In the genomic region with DNA sequence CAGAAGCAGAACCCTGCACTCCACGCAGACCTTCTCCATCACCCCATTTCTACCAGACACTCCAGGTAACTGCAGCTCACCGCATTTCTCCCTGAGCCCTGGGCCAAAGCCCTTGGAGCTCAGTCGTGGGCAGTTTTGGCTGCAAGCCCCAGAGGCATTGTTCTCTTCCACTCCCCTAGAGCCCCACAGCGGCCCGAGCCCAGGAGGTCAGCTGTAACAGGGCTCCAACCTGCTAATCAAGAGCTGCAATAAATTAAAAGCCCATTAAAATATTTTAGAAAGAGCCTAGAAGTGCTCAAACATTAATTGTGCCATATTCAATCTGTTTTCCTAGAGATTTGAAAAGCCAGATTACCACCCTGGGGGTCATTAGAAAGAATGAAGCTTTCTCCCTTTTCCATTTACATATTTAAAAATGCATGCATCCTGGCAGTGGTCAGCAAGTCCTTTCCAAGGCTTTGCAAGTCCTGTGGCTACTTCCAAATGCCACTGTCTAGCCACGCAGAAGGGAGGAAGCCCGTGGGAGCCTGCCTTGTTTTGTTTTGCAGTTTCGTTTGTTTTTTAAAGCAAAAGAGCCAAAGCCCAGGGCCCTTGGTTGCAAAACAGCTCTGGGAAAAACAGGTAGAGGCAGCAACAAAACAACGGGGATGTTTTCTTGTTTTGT, we compare ENCODE assay signal across 9 mouse cellular contexts.
A peak's percentile ranks its signal among the peaks of the same experiment; 100 is the strongest.
DNase-seq lines count a peak whose midpoint lies in the region; ATAC-seq and TF ChIP-seq lines count a peak whose summit lies in the region.
"Had no signal": no experiment of that assay in that cellular context is flagged by ENCODE, and none has a peak within 500 bp of the region (broad histone marks: within the 10 kb centered on the region; RNA-seq: fewer than 3 reads in every experiment).

No protein-coding gene starts in this region.

- no peak for TF ChIP-seq CTCF in intestine, postnatal 0 days (IDR thresholded peaks at IDR 0.05; ENCODE audit: low read depth)

- H3K36me3 ChIP-seq in intestine, embryonic 15.5 days = no peaks in the 10 kb centered on the region
- H3K36me3 ChIP-seq in intestine, postnatal 0 days (ENCODE audit: control insufficient read depth, insufficient read depth) = peaks cover 12% of the 10 kb centered on the region; the same call in 1 of the 2 replicates
- no peaks in the 10 kb centered on the region for H3K36me3 ChIP-seq in embryonic facial prominence, embryonic 11.5 days (replicated peaks; ENCODE audit: control insufficient read depth, insufficient read depth, low read depth, low read length)
- peaks cover 8% of the 10 kb centered on the region for H3K36me3 ChIP-seq in hindbrain, embryonic 10.5 days
- 0 out of 2 replicates have a peak, but pooled peaks cover 9% of the 10 kb centered on the region for H3K36me3 ChIP-seq in limb, embryonic 15.5 days

- H3K4me1 ChIP-seq in intestine, embryonic 15.5 days (replicated peaks) = peaks cover 16% of the 10 kb centered on the region
- H3K4me1 ChIP-seq in intestine, postnatal 0 days (replicated peaks; ENCODE audit: control insufficient read depth, insufficient read depth, low read length) = no peaks in the 10 kb centered on the region; the same call in 1 of the 2 replicates
- H3K4me1 ChIP-seq in embryonic facial prominence, embryonic 11.5 days (ENCODE audit: control insufficient read depth, insufficient read depth, low read length) = peaks cover 10% of the 10 kb centered on the region
- H3K4me1 ChIP-seq in hindbrain, embryonic 10.5 days (replicated peaks) = peaks cover 43% of the 10 kb centered on the region
- H3K4me1 ChIP-seq in limb, embryonic 15.5 days = peaks cover 31% of the 10 kb centered on the region

- 44% methylated on average over 9 of the region's 9 CpGs for WGBS in intestine, embryonic 15.5 days
- WGBS in intestine, postnatal 0 days = 61% methylated on average over 9 of the region's 9 CpGs
- 12% methylated on average over 9 of the region's 9 CpGs for WGBS in embryonic facial prominence, embryonic 11.5 days
- WGBS in hindbrain, embryonic 10.5 days = 10% methylated on average over 9 of the region's 9 CpGs
- WGBS in limb, embryonic 15.5 days = 30% methylated on average over 9 of the region's 9 CpGs

- peak overlapping the region; percentile 56; the same call in 1 of the 2 replicates for H3K27ac ChIP-seq in intestine, embryonic 15.5 days
- H3K27ac ChIP-seq in intestine, postnatal 0 days (ENCODE audit: low read depth, low read length) = no peak overlapping the region
- peak overlapping the region; percentile 28; the same call in 1 of the 2 replicates for H3K27ac ChIP-seq in embryonic facial prominence, embryonic 11.5 days (replicated peaks; ENCODE audit: low read depth, low read length)
- H3K27ac ChIP-seq in hindbrain, embryonic 10.5 days = peak overlapping the region; percentile 77
- 0 out of 2 replicates have a peak overlapping the region, but pooled peaks have one; percentile 55 for H3K27ac ChIP-seq in limb, embryonic 15.5 days

- no peaks in the 10 kb centered on the region for H3K27me3 ChIP-seq in intestine, embryonic 15.5 days (replicated peaks)
- H3K27me3 ChIP-seq in intestine, postnatal 0 days (replicated peaks; ENCODE audit: control insufficient read depth, insufficient read depth, low read length) = no peaks in the 10 kb centered on the region
- H3K27me3 ChIP-seq in embryonic facial prominence, embryonic 11.5 days (ENCODE audit: control insufficient read depth, insufficient read depth, low read length) = no peaks in the 10 kb centered on the region
- H3K27me3 ChIP-seq in hindbrain, embryonic 10.5 days (ENCODE audit: insufficient read depth, poor library complexity, severe bottlenecking) = no peaks in the 10 kb centered on the region
- H3K27me3 ChIP-seq in limb, embryonic 15.5 days = no peaks in the 10 kb centered on the region
- H3K27me3 ChIP-seq: CH12.LX had no signal

- no peak overlapping the region for H3K4me3 ChIP-seq in intestine, embryonic 15.5 days (replicated peaks)
- no peak overlapping the region for H3K4me3 ChIP-seq in intestine, postnatal 0 days (ENCODE audit: low read depth, low read length)
- no peak overlapping the region for H3K4me3 ChIP-seq in embryonic facial prominence, embryonic 11.5 days (ENCODE audit: low read depth, low read length)
- H3K4me3 ChIP-seq in hindbrain, embryonic 10.5 days = peak overlapping the region; percentile 27
- H3K4me3 ChIP-seq in limb, embryonic 15.5 days = no peak overlapping the region

- H3K4me2 ChIP-seq in intestine, embryonic 15.5 days (replicated peaks) = 0 out of 2 replicates have a peak overlapping the region, but pooled peaks have one; percentile 15
- no peak overlapping the region for H3K4me2 ChIP-seq in intestine, postnatal 0 days (replicated peaks; ENCODE audit: low read depth)
- H3K4me2 ChIP-seq in embryonic facial prominence, embryonic 11.5 days (ENCODE audit: low read depth, low read length) = 0 out of 2 replicates have a peak overlapping the region, but pooled peaks have one; percentile 16
- H3K4me2 ChIP-seq in limb, embryonic 15.5 days = no peak overlapping the region

- no peak overlapping the region for H3K9ac ChIP-seq in intestine, embryonic 15.5 days
- no peak overlapping the region for H3K9ac ChIP-seq in intestine, postnatal 0 days (ENCODE audit: low read depth, low read length)
- H3K9ac ChIP-seq in embryonic facial prominence, embryonic 11.5 days (replicated peaks; ENCODE audit: low read length) = no peak overlapping the region
- no peak overlapping the region for H3K9ac ChIP-seq in limb, embryonic 15.5 days

- no peaks in the 10 kb centered on the region for H3K9me3 ChIP-seq in intestine, embryonic 15.5 days
- no peaks in the 10 kb centered on the region for H3K9me3 ChIP-seq in intestine, postnatal 0 days (ENCODE audit: control insufficient read depth)
- no peaks in the 10 kb centered on the region for H3K9me3 ChIP-seq in embryonic facial prominence, embryonic 11.5 days (replicated peaks; ENCODE audit: control insufficient read depth, low read length)
- H3K9me3 ChIP-seq in hindbrain, embryonic 10.5 days = no peaks in the 10 kb centered on the region
- H3K9me3 ChIP-seq in limb, embryonic 15.5 days = no peaks in the 10 kb centered on the region

- ATAC-seq in intestine, embryonic 15.5 days = no peak
- no peak for ATAC-seq in intestine, postnatal 0 days
- ATAC-seq in embryonic facial prominence, embryonic 11.5 days (replicated peaks; ENCODE audit: insufficient number of reproducible peaks, low FRiP score, low TSS enrichment, low read depth) = no peak
- no peak for ATAC-seq in limb, embryonic 15.5 days (ENCODE audit: insufficient number of reproducible peaks, low FRiP score, low TSS enrichment, low read depth)

- no peak for DNase-seq in embryonic facial prominence, embryonic 11.5 days (ENCODE audit: low spot score)
- no peak for DNase-seq in hindbrain, embryonic 10.5 days (ENCODE audit: low spot score)
- DNase-seq in adrenal gland, postnatal 36 days = no peak
- DNase-seq in thymus, postnatal 10 days (ENCODE audit: low spot score in 2 of 2) = no peak
- DNase-seq in layer of hippocampus, postnatal 36 days = no peak

Comparison
In these comparisons a context has a peak if more than half of its experiments do, and no peak if none do; other contexts are left out.
1. H3K4me2 ChIP-seq: peak in intestine, embryonic 15.5 days (single experiment) and embryonic facial prominence, embryonic 11.5 days (single experiment); none in intestine, postnatal 0 days (single experiment) and limb, embryonic 15.5 days (single experiment).